Mouse (Mus musculus): ENCODE measurements around the gene Cxcl1. TPM values are rescaled to one million over a fixed set of nuclear protein-coding genes. Genes with fewer than 3 reads are reported as not detected.

Gene Cxcl1
- polyA plus RNA-seq, 1 experiment, result 0.06 TPM

DNA sequence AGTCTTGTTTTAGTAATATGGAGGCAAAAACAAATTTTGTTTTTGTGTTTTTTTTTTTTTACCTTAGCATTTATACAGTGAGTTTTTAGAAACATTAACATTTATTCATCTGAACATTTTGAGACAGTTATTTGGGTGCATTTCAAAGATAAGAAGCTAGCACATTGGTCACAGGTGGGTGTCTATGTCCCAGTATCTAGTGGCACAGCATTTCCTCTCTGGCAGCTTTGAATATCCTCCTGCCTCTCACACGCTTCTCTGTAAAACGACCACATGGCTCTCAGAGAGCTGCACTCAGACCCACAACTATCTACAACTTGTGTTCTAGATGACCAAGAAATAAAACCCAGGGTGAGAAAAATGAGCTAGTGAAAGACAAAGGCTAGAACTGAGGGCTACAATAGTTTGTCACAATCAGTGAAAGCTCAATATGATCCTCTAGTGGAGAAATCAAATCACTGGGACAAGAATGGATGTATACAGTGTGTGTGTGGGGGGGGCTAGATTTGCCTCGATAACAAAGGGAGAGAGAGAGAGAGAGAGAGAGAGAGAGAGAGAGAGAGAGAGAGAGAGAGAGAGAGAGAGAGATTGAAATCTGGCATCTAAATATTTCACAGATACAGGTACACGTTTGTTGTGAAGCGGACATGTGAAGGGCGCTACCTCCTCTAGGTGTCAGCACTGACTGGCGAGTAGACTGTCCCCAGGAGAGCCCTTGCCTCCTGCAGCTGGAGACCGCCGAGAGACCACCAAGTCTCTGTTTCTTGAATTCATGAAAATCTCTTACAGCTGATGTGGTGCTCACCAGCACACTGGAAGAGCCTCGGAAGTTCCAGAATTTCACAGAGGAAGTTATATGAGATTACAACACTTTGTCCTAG, 11.6 kb downstream of the Cxcl1 start:
- Histone ChIP-seq H3K4me1 (ENCODE audit: control insufficient read depth, insufficient read depth, low read length) (peaks cover 2% of the 10 kb centered on the region; the same call in 1 of the 2 replicates), H3K27ac (ENCODE audit: insufficient read depth, low read length) (no peak overlapping the region), H3K4me3 (ENCODE audit: insufficient read depth, low read length) (no peak overlapping the region)
- TF ChIP-seq POLR2A (IDR thresholded peaks at IDR 0.05; ENCODE audit: extremely low read depth, insufficient read depth, low read length) (no peak), CTCF (IDR thresholded peaks at IDR 0.05; ENCODE audit: extremely low read depth, insufficient read depth, low read length) (no peak)

DNA sequence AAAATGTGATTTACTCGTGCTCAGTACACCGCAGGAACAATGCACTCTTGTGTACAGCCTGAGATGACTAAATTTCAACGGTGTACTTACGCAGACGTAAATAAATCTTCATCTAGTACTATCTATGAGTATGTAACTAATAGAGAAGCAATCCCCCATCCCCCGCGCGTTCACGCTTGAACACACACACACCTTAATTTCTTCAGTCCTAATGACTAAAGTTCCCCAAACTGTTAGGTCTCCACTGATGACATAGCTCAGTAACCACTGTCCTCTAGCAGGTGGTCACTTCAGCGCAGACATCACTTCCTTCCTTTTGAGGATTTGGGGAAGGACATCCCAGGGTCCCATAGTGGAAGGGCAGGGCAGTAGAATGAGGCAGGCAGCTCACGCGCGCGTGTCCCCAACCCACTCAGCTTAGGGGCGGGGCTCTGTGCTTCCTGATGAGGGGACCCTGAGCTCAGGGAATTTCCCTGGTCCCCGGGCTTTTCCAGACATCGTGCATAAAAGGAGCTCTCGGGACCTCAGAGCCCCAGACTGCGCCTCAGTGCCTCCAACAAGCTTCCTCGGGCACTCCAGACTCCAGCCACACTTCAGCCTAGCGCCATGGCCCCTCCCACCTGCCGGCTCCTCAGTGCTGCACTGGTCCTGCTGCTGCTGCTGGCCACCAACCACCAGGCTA, 12.4 kb downstream of the Cxcl1 start, which contains the start of gene Cxcl2:
Gene Cxcl2, plus strand, starts transcription at position 533 of the 682 bp plus-strand sequence.
- no peak within 1 kb of the TSS for H3K4me3 ChIP-seq (ENCODE audit: insufficient read depth, low read length)
- TF ChIP-seq POLR2A (IDR thresholded peaks at IDR 0.05; ENCODE audit: extremely low read depth, insufficient read depth, low read length) (no peak), CTCF (IDR thresholded peaks at IDR 0.05; ENCODE audit: extremely low read depth, insufficient read depth, low read length) (no peak)

GRCm38 (mm10) chr5:90908983-90909382, 17.9 kb downstream of the Cxcl1 start:
- no peaks in the 10 kb centered on the region for H3K4me1 ChIP-seq (ENCODE audit: control insufficient read depth, insufficient read depth, low read length)
- no peak overlapping the region for H3K4me3 ChIP-seq (ENCODE audit: insufficient read depth, low read length)
- no peak overlapping the region for H3K27ac ChIP-seq (ENCODE audit: insufficient read depth, low read length)
- TF ChIP-seq POLR2A (IDR thresholded peaks at IDR 0.05; ENCODE audit: extremely low read depth, insufficient read depth, low read length) (no peak), CTCF (IDR thresholded peaks at IDR 0.05; ENCODE audit: extremely low read depth, insufficient read depth, low read length) (peak; percentile 94)

More for the DNA sequence above, 12.4 kb downstream of the Cxcl1 start, which contains the start of gene Cxcl2:
- H3K27ac ChIP-seq (ENCODE audit: insufficient read depth, low read length), result no peak within 1 kb of the TSS
- peaks cover 2% of the 10 kb centered on the region; the same call in 1 of the 2 replicates for H3K4me1 ChIP-seq (ENCODE audit: control insufficient read depth, insufficient read depth, low read length)

DNA sequence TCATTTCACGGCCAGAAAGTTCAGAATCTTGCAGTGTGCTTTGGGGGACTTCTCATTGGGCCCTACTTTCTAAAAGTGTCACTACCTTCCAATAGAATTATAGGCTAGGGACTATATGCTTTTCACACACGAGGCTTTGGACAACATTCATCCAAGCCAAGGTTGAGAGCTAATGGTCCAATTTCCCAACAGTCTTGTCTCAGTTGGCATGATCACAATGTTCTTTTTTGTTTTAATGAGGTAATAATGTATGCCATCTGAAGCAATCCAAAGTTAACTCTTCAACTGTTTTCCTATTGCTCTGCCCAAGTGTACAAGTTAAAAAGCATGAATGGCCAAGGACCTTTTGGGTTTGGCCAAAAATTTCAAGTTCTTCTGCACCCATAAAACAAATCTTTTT, 28.5 kb downstream of the Cxcl1 start:
- TF ChIP-seq POLR2A (IDR thresholded peaks at IDR 0.05; ENCODE audit: extremely low read depth, insufficient read depth, low read length), result no peak
- no peak for TF ChIP-seq CTCF (IDR thresholded peaks at IDR 0.05; ENCODE audit: extremely low read depth, insufficient read depth, low read length)
- no peak overlapping the region for H3K4me3 ChIP-seq (ENCODE audit: insufficient read depth, low read length)
- no peaks in the 10 kb centered on the region for H3K4me1 ChIP-seq (ENCODE audit: control insufficient read depth, insufficient read depth, low read length)
- H3K27ac ChIP-seq (ENCODE audit: insufficient read depth, low read length), result no peak overlapping the region

DNA sequence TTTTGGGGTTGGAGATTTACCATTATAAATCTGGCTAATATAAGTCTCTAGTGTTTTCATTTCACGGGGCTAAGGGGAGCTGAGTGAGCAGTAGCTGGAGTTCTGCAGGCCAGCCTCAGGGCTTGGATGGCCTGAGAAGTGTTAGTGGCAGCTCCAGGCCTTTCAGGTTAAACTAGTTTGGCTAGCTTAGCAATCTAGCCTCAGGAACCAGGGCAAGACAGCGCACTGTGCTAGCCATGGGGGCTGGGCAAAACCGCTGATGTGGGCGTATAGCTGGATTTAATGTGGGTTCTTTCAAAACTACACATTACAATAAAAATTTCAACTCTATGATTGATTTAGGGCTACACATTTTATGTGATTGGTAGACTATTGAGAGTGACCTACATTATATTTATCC, 31.9 kb downstream of the Cxcl1 start:
- TF ChIP-seq CTCF (IDR thresholded peaks at IDR 0.05; ENCODE audit: extremely low read depth, insufficient read depth, low read length) (no peak), POLR2A (IDR thresholded peaks at IDR 0.05; ENCODE audit: extremely low read depth, insufficient read depth, low read length) (no peak)
- Histone ChIP-seq H3K4me3 (ENCODE audit: insufficient read depth, low read length) (no peak overlapping the region), H3K4me1 (ENCODE audit: control insufficient read depth, insufficient read depth, low read length) (no peaks in the 10 kb centered on the region), H3K27ac (ENCODE audit: insufficient read depth, low read length) (no peak overlapping the region)

DNA sequence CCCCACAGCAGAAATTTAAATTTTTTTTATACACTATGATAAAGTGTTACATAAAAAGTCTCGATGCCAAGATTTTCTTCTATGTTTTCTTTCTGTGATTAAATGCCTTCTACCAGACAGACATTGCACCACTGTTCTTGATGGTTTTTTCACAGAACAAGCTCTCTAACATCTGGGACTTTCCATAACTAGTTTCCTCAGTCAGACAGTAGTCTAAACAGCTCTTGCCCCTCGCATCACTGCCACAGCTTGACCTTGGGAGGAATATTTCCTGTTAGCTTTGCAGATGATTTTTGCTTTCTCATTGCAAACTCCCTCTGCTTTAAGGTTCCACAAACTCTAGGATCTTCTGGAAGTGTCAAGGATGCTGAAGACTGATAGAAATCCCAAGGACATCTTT, 39.5 kb downstream of the Cxcl1 start:
- H3K27ac ChIP-seq (ENCODE audit: insufficient read depth, low read length), result peak overlapping the region; percentile 83; the same call in 1 of the 2 replicates
- peak overlapping the region; percentile 65 for H3K4me3 ChIP-seq (ENCODE audit: insufficient read depth, low read length)
- peaks cover 3% of the 10 kb centered on the region for H3K4me1 ChIP-seq (ENCODE audit: control insufficient read depth, insufficient read depth, low read length)
- TF ChIP-seq CTCF (IDR thresholded peaks at IDR 0.05; ENCODE audit: extremely low read depth, insufficient read depth, low read length) (no peak), POLR2A (IDR thresholded peaks at IDR 0.05; ENCODE audit: extremely low read depth, insufficient read depth, low read length) (no peak)

- peak within 1 kb of the TSS; percentile 83; the same call in 1 of the 2 replicates for H3K27ac ChIP-seq (ENCODE audit: insufficient read depth, low read length)
- peak within 1 kb of the TSS; percentile 65 for H3K4me3 ChIP-seq (ENCODE audit: insufficient read depth, low read length)
- H3K4me1 ChIP-seq (ENCODE audit: control insufficient read depth, insufficient read depth, low read length), result peaks cover 3% of the 10 kb centered on the region
- no peak for TF ChIP-seq CTCF (IDR thresholded peaks at IDR 0.05; ENCODE audit: extremely low read depth, insufficient read depth, low read length)
- TF ChIP-seq POLR2A (IDR thresholded peaks at IDR 0.05; ENCODE audit: extremely low read depth, insufficient read depth, low read length), result no peak
Observed at GRCm38 (mm10) chr5:90930971-90931851, 40.2 kb downstream of the Cxcl1 start, which contains the start of gene Mthfd2l. Gene Mthfd2l, plus strand, starts transcription at chr5:90931117.

DNA sequence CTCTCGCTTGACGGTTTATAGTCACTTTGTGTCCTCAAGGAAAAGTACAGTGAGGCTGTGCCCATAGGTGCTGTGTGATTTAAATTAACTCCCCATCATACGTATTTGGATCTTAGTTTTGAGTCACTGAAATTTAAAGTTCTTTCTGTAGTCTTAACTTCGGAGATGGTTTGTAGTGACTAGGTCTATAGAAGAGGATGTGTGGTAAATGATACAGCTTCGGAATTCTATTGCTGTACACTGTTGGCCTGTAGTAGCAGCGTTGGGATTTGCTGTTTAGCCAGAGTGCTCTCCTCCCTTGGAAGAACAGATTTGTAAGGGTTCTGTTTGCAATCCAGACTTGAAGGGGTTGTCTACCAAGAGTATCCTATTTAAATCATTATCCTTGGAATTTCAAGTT, 40.9 kb downstream of the Cxcl1 start:
- peaks cover 3% of the 10 kb centered on the region for H3K4me1 ChIP-seq (ENCODE audit: control insufficient read depth, insufficient read depth, low read length)
- TF ChIP-seq CTCF (IDR thresholded peaks at IDR 0.05; ENCODE audit: extremely low read depth, insufficient read depth, low read length) (no peak), POLR2A (IDR thresholded peaks at IDR 0.05; ENCODE audit: extremely low read depth, insufficient read depth, low read length) (no peak)
- H3K4me3 ChIP-seq (ENCODE audit: insufficient read depth, low read length), result peak overlapping the region; percentile 65
- no peak overlapping the region for H3K27ac ChIP-seq (ENCODE audit: insufficient read depth, low read length)

DNA sequence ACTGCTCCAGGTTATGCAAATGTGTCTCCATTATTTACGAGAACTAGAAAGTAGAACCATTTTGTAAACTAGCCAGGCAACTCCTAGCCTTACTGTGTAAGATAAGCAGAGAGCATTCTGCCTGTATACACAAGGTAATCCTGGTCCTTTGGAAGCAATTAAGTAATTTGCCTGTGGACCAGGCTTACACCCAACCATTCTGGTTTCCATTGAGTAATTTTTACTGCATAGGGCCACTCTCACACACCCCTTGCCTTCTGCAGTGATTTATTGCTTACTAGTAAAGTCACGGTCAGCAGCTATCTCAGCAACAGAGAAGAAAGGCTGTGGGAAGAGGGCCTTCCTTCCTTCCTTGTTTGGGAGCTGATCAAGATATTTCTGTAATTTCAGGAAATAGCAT, 45.7 kb downstream of the Cxcl1 start:
- no peak overlapping the region for H3K4me3 ChIP-seq (ENCODE audit: insufficient read depth, low read length)
- H3K27ac ChIP-seq (ENCODE audit: insufficient read depth, low read length), result no peak overlapping the region
- TF ChIP-seq POLR2A (IDR thresholded peaks at IDR 0.05; ENCODE audit: extremely low read depth, insufficient read depth, low read length), result no peak
- no peak for TF ChIP-seq CTCF (IDR thresholded peaks at IDR 0.05; ENCODE audit: extremely low read depth, insufficient read depth, low read length)
- no peaks in the 10 kb centered on the region; the same call in 1 of the 2 replicates for H3K4me1 ChIP-seq (ENCODE audit: control insufficient read depth, insufficient read depth, low read length)

Other genes with a start within 250 kb of the Cxcl1 start
- gene Cxcl5, start 131.9 kb upstream of the Cxcl1 start, polyA plus RNA-seq (2012; rRNA removed), result 0.19 and 0.38 TPM in 2 replicates
- gene Ppbp, start 122.7 kb upstream of the Cxcl1 start, polyA plus RNA-seq (2012; rRNA removed), result 0.08 and 0.36 TPM in 2 replicates
- gene Pf4, start 118.8 kb upstream of the Cxcl1 start, polyA plus RNA-seq (2012; rRNA removed), result 5.0 and 6.5 TPM in 2 replicates
- gene Cxcl3, start 105.1 kb upstream of the Cxcl1 start, polyA plus RNA-seq (2012; rRNA removed), result not detected in 2 replicates
- gene Cxcl15, start 96.7 kb upstream of the Cxcl1 start, polyA plus RNA-seq (2012; rRNA removed), result not detected in 2 replicates
- not detected in 2 replicates for gene Cxcl2, start 12.6 kb downstream of the Cxcl1 start, polyA plus RNA-seq (2012; rRNA removed)
- gene Mthfd2l, start 39.9 kb downstream of the Cxcl1 start, polyA plus RNA-seq (2012; rRNA removed), result 16.7 and 18.2 TPM in 2 replicates
- 0.11 and 0.19 TPM in 2 replicates for gene Epgn, start 136.2 kb downstream of the Cxcl1 start, polyA plus RNA-seq (2012; rRNA removed)
- gene Ereg, start 183.4 kb downstream of the Cxcl1 start, polyA plus RNA-seq (2012; rRNA removed), result not detected in 2 replicates
- gene Areg, start 248.4 kb downstream of the Cxcl1 start, polyA plus RNA-seq (2012; rRNA removed), result 0.10 and 0.11 TPM in 2 replicates